Mouse (Mus musculus): ENCODE results near the gene Ccdc12. TPM values are rescaled to one million over a fixed set of nuclear protein-coding genes. Genes with fewer than 3 reads are reported as not detected.
"Not testable (repeated sequence)": the region's sequence is repeated elsewhere in the genome, so short reads cannot be mapped to it uniquely, and the experiment has no call there.

The Ccdc12 gene
- polyA plus RNA-seq, 1 experiment from 2014 or later: 106 TPM

DNA sequence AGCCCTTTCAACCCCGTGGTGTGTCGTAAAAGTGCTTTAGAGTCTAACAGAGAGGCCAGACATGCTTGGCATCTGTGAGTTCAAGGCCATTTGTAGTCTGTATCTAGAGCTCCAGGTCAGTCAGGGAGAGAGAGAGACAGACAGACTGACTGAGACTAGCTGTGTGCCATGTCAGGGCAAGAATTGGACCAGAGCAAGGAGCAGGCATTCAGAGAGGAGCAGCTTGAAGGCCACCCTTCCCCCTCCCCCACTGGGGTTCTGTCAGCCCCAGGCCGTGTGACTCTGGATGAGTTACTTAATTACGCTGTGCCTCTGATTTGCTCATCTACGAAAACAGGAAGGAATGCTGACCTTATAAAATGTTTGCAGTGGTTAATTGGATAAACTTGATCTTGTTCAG is 26.0 kb downstream of the Ccdc12 start:
- no peaks in the 10 kb centered on the region for H3K27me3 ChIP-seq
- WGBS: 44% methylated on average over 5 of the region's 5 CpGs
- ATAC-seq (ENCODE audit: low FRiP score, low read depth): no peak

DNA sequence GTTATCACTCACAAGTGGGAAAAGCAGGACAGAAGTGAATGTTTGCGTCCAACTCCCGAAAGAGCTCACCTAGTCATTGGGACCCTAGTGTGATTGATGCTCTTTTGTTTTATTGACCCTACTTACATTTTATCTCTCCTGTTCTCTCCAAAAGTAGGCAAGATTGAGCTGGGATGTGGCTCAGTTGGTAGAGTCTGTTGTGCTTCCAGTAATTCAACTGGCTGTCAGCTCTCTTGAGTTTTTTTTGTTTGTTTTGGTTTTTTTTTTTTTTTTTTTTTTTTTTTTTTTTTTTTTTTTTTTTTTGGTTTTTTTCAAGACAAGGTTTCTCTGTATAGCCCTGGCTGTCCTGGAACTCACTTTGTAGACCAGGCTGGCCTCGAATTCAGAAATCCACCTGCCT is 26.4 kb downstream of the Ccdc12 start:
- not testable (repeated sequence) for H3K4me3 ChIP-seq; H3K36me3 ChIP-seq; H3K27ac ChIP-seq; ATAC-seq (ENCODE audit: low FRiP score, low read depth); H3K9me3 ChIP-seq; H3K9ac ChIP-seq; H3K4me2 ChIP-seq (replicated peaks); H3K27me3 ChIP-seq
- peaks cover 29% of the 10 kb centered on the region for H3K4me1 ChIP-seq
- WGBS: 80% methylated on average over 3 of the region's 3 CpGs

More for the DNA sequence above, 26.0 kb downstream of the Ccdc12 start:
- Histone ChIP-seq H3K9ac (no peak overlapping the region), H3K4me1 (peaks cover 29% of the 10 kb centered on the region), H3K27ac (no peak overlapping the region), H3K4me2 (replicated peaks) (no peak overlapping the region), H3K4me3 (no peak overlapping the region), H3K9me3 (no peaks in the 10 kb centered on the region), H3K36me3 (no peaks in the 10 kb centered on the region)

DNA sequence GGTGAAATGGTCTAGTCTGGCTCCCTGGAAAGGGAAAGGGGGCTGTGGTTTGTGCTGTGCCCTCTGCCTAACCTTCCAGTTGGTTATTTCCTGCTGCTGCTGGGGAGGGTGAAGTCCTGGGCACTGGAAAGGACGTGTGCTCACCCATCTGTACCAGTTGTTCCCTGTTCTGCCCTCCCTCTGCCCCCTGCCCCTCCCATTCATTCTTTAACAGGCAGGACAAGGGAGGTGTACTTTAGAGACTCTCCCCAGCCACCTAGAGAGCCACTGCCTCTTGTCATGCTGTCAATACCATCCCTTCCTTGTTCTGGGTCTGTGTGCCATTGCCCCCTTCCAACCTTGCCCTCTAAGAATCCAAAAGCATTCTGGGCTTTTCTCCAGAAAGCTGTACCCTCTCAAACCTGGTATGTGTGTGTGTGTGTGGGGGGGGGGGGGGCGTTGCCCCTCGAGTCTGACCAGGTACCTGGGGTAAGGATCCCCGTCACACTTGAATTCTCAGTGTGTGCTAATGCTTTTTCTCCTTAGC is 27.3 kb downstream of the Ccdc12 start:
- Histone ChIP-seq H3K27me3 (no peaks in the 10 kb centered on the region), H3K9me3 (no peaks in the 10 kb centered on the region), H3K4me1 (peaks cover 29% of the 10 kb centered on the region), H3K36me3 (no peaks in the 10 kb centered on the region), H3K9ac (peak overlapping the region; percentile 43; the same call in 1 of the 2 replicates), H3K27ac (peak overlapping the region; percentile 48; the same call in 1 of the 2 replicates), H3K4me2 (replicated peaks) (peak overlapping the region; percentile 16; the same call in 1 of the 2 replicates), H3K4me3 (no peak overlapping the region)
- WGBS: 49% methylated on average over 4 of the region's 4 CpGs
- peak; percentile 16 for ATAC-seq (ENCODE audit: low FRiP score, low read depth)

DNA sequence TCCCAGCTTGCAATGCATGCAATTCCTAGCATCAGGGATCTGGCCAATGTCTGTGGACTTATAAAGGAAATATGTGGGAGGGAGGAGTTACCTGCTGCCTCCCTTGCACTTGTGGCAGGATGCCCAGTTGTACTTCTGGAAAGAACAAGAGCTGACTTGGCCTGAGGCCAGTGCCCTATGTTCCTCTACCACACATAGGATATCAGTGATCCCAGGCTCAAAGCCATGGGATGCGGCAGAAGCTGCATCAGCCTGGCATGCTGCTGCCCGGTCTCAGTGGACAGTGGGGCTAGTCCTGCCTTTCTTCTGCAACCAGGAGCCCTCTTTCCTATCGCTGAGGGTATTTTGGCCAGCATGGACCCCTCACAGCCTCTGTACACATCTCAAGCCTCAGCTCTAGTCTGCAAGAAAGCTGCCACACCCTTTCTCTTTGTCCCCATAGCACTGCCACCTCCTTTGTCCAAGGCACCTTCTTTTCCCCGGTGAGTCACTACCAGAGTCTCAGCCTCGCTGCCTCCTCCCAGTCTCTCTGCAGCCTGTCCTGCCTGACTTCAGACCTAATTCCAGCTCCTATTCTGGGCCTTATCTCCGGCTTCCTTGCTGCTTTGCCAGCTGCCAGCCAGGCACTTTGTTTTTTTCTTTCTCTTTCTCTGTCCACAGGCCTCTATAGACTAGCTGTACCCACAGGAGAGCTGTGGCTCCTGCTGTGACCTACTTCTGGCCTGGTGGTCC is 28.0 kb downstream of the Ccdc12 start:
- peak; percentile 55; the same call in 1 of the 2 replicates for ATAC-seq (ENCODE audit: low FRiP score, low read depth)

GRCm38 (mm10) chr9:110685187-110685586 is 28.9 kb downstream of the Ccdc12 start:
- Histone ChIP-seq H3K4me1 (peaks cover 29% of the 10 kb centered on the region), H3K4me3 (no peak overlapping the region), H3K27me3 (no peaks in the 10 kb centered on the region), H3K4me2 (replicated peaks) (no peak overlapping the region), H3K9me3 (no peaks in the 10 kb centered on the region), H3K9ac (no peak overlapping the region), H3K36me3 (no peaks in the 10 kb centered on the region), H3K27ac (no peak overlapping the region)
- ATAC-seq (ENCODE audit: low FRiP score, low read depth): no peak
- 84% methylated on average over 8 of the region's 8 CpGs for WGBS

More for the DNA sequence above, 28.0 kb downstream of the Ccdc12 start:
- Histone ChIP-seq H3K4me3 (no peak overlapping the region), H3K36me3 (no peaks in the 10 kb centered on the region), H3K9me3 (no peaks in the 10 kb centered on the region), H3K27me3 (no peaks in the 10 kb centered on the region), H3K27ac (peak overlapping the region; percentile 58; the same call in 1 of the 2 replicates), H3K9ac (peak overlapping the region; percentile 26; the same call in 1 of the 2 replicates), H3K4me1 (peaks cover 29% of the 10 kb centered on the region), H3K4me2 (replicated peaks) (0 out of 2 replicates have a peak overlapping the region, but pooled peaks have one; percentile 16)
- WGBS: 77% methylated on average over 6 of the region's 6 CpGs

GRCm38 (mm10) chr9:110685591-110685990 is 29.3 kb downstream of the Ccdc12 start:
- H3K9me3 ChIP-seq: no peaks in the 10 kb centered on the region
- H3K4me3 ChIP-seq: no peak overlapping the region
- WGBS: 90% methylated on average over 5 of the region's 5 CpGs
- H3K36me3 ChIP-seq: no peaks in the 10 kb centered on the region
- no peaks in the 10 kb centered on the region for H3K27me3 ChIP-seq
- no peak overlapping the region for H3K9ac ChIP-seq
- ATAC-seq (ENCODE audit: low FRiP score, low read depth): no peak
- H3K27ac ChIP-seq: no peak overlapping the region
- H3K4me1 ChIP-seq: peaks cover 29% of the 10 kb centered on the region
- H3K4me2 ChIP-seq (replicated peaks): no peak overlapping the region

DNA sequence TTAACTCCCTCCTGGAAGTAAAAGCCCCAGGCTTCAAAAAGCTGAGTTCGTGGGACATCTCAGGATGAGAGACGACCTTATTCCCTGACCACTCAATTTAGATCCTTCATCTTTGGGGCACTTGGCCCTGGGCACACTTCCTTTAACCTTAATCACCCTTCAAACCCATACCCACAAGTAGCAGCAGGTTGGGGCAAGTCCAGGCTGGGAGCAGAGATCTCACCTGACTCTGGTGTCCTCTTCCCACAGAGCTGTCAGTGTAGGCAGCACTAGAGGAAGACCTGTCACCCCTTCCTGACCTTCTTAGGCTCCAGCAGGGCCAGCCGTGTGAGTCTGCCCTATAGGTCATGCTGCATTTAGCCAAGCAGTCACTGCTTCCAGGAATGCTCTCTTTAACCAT is 30.2 kb downstream of the Ccdc12 start:
- no peak overlapping the region for H3K4me3 ChIP-seq
- H3K4me2 ChIP-seq (replicated peaks): no peak overlapping the region
- no peak overlapping the region for H3K9ac ChIP-seq
- H3K9me3 ChIP-seq: no peaks in the 10 kb centered on the region
- no peak for ATAC-seq (ENCODE audit: low FRiP score, low read depth)
- no peaks in the 10 kb centered on the region for H3K36me3 ChIP-seq
- peaks cover 29% of the 10 kb centered on the region for H3K4me1 ChIP-seq
- WGBS: 62% methylated on average over 3 of the region's 3 CpGs
- H3K27me3 ChIP-seq: no peaks in the 10 kb centered on the region
- H3K27ac ChIP-seq: no peak overlapping the region

DNA sequence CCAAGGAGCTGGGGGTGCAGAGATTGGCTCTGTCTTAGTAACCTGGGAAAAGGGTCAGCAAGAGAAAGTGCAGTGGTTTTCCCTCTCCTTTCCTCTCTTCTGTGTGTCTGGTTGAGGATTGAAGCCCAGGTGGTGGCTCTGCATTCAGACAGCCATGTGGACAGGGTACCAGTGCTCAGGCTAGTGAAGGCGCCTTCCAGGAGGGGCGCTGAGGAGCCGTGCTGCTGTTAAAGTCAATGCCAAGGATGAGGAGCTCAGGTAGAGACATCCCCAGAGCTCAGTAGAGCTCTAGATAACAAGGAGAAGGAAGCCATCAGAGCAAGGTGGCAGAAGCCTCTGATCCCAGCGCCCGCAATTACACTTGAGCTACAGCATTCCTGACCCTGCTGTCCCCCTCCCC is 30.8 kb downstream of the Ccdc12 start:
- no peak overlapping the region for H3K4me3 ChIP-seq
- H3K27me3 ChIP-seq: no peaks in the 10 kb centered on the region
- 59% methylated on average over 5 of the region's 5 CpGs for WGBS
- no peak overlapping the region for H3K9ac ChIP-seq
- peaks cover 26% of the 10 kb centered on the region for H3K4me1 ChIP-seq
- no peak for ATAC-seq (ENCODE audit: low FRiP score, low read depth)
- H3K36me3 ChIP-seq: no peaks in the 10 kb centered on the region
- H3K9me3 ChIP-seq: no peaks in the 10 kb centered on the region
- no peak overlapping the region for H3K27ac ChIP-seq
- no peak overlapping the region for H3K4me2 ChIP-seq (replicated peaks)

DNA sequence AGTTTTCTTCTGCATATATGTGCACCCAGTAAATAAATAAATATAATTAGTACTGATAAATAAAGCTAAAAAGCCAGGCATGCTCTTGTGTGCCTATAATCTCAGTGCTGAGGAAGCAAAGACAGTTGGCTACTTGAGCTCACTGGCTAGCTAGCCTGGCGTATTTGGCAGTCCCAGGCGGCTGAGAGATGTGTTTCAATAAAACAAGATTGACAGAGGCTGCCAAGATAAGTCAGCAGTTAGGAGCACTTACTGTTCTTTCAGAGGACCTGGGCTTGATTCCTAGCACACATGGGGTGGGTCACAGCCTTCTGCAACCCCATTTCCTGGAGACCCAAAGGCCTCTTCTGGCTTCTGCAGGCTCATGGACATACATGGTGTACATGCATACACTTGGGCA is 31.5 kb downstream of the Ccdc12 start:
- Histone ChIP-seq H3K4me3 (no peak overlapping the region), H3K4me2 (replicated peaks) (no peak overlapping the region), H3K27ac (no peak overlapping the region), H3K36me3 (peaks cover under 1% of the 10 kb centered on the region; the same call in 1 of the 2 replicates), H3K9ac (no peak overlapping the region), H3K9me3 (no peaks in the 10 kb centered on the region), H3K27me3 (no peaks in the 10 kb centered on the region), H3K4me1 (peaks cover 21% of the 10 kb centered on the region)
- no peak for ATAC-seq (ENCODE audit: low FRiP score, low read depth)
- WGBS: 89% methylated on average over 2 of the region's 2 CpGs

DNA sequence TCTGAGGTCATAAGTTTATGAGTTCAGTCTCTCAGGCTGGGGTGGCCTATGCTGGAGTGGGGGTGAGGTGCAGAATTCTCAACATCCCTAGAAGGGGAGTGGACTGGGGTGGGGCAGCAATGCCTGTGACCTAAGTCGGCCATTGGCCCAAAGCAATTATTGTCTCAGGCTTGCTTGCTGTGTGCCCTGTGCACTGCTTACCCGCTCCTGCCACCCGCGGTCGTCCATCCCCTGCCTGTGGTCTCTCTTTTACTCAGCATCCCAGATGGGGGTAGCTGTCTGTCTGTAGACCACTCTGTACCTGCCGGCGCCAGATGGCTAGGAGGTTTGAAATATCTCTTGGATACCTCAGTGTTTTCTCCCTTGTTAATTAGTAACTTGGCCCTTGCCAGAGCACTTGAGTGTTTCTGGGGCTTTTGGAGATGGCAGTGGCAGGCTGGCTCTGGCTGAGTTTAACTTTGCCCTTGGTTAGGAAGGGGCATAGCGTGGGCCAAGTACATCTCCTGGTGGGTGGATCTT is 33.0 kb downstream of the Ccdc12 start:
- 93% methylated on average over 8 of the region's 8 CpGs for WGBS
- H3K36me3 ChIP-seq: peaks cover 14% of the 10 kb centered on the region
- H3K27me3 ChIP-seq: no peaks in the 10 kb centered on the region
- H3K9me3 ChIP-seq: no peaks in the 10 kb centered on the region
- H3K27ac ChIP-seq: no peak overlapping the region
- no peak for ATAC-seq (ENCODE audit: low FRiP score, low read depth)
- no peak overlapping the region for H3K9ac ChIP-seq
- no peak overlapping the region for H3K4me3 ChIP-seq
- peaks cover 8% of the 10 kb centered on the region for H3K4me1 ChIP-seq
- H3K4me2 ChIP-seq (replicated peaks): no peak overlapping the region

- Histone ChIP-seq H3K4me3 (no peak overlapping the region), H3K9ac (no peak overlapping the region), H3K9me3 (no peaks in the 10 kb centered on the region), H3K4me2 (replicated peaks) (no peak overlapping the region), H3K36me3 (peaks cover 48% of the 10 kb centered on the region), H3K27ac (no peak overlapping the region), H3K27me3 (no peaks in the 10 kb centered on the region), H3K4me1 (no peaks in the 10 kb centered on the region)
- ATAC-seq (ENCODE audit: low FRiP score, low read depth): no peak
- 83% methylated on average over 4 of the region's 4 CpGs for WGBS
These were observed 39.0 kb downstream of the Ccdc12 start for GRCm38 (mm10) chr9:110695165-110695755.

DNA sequence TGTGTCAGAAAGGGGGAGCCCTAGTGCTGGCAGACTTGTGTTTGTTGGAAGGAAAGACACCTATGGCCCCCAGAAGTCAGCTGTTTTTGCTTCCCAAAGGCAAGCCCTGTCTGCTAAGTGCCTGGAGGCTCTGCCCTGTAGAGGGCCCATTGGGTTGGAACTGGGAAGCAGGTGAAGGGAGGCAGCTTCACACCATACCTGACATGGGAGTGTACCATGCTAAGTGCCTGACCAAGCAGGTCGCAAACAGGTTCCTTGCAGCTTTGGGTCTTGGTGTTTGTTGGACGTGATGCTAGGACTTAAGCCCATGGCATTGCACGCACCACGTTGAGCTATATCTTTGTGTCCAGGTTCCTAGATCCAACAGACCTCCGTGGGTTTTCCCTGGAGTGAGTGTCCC is 40.1 kb downstream of the Ccdc12 start:
- H3K4me3 ChIP-seq: no peak overlapping the region
- no peaks in the 10 kb centered on the region for H3K4me1 ChIP-seq
- H3K9me3 ChIP-seq: no peaks in the 10 kb centered on the region
- H3K4me2 ChIP-seq (replicated peaks): no peak overlapping the region
- peaks cover 54% of the 10 kb centered on the region for H3K36me3 ChIP-seq
- H3K27ac ChIP-seq: no peak overlapping the region
- no peak overlapping the region for H3K9ac ChIP-seq
- ATAC-seq (ENCODE audit: low FRiP score, low read depth): no peak
- WGBS: 87% methylated on average over 5 of the region's 5 CpGs
- no peaks in the 10 kb centered on the region for H3K27me3 ChIP-seq
